Mouse (Mus musculus): ENCODE measurements around the gene Anp32b.
A peak's percentile ranks its signal among the peaks of the same experiment; 100 is the strongest.

Gene Anp32b

GRCm38 (mm10) chr4:46452855-46453719 is 2.4 kb downstream of the Anp32b start:
- DNase-seq (ENCODE audit: low spot score) = no peak

- DNase-seq (ENCODE audit: low spot score) = no peak
These were observed 3.6 kb downstream of the Anp32b start for GRCm38 (mm10) chr4:46454097-46454864.

GRCm38 (mm10) chr4:46456762-46457161 is 6.1 kb downstream of the Anp32b start:
- DNase-seq (ENCODE audit: low spot score) = no peak

- no peak for DNase-seq (ENCODE audit: low spot score)
These were observed 6.5 kb downstream of the Anp32b start for GRCm38 (mm10) chr4:46457186-46457585.

- DNase-seq (ENCODE audit: low spot score) = no peak
These were observed 7.7 kb downstream of the Anp32b start for GRCm38 (mm10) chr4:46458411-46458810.

- no peak for DNase-seq (ENCODE audit: low spot score)
These were observed 12.6 kb downstream of the Anp32b start for GRCm38 (mm10) chr4:46463130-46463830.

- no peak for DNase-seq (ENCODE audit: low spot score)
These were observed 15.0 kb downstream of the Anp32b start for GRCm38 (mm10) chr4:46465740-46466139.

GRCm38 (mm10) chr4:46475101-46475500 is 24.4 kb downstream of the Anp32b start:
- DNase-seq (ENCODE audit: low spot score) = no peak

- DNase-seq (ENCODE audit: low spot score) = no peak
These were observed 28.4 kb downstream of the Anp32b start for GRCm38 (mm10) chr4:46479081-46479480.

GRCm38 (mm10) chr4:46485696-46486417 is 35.2 kb downstream of the Anp32b start:
- peak; percentile 29 for DNase-seq (ENCODE audit: low spot score)

GRCm38 (mm10) chr4:46487348-46487747 is 36.6 kb downstream of the Anp32b start:
- no peak for DNase-seq (ENCODE audit: low spot score)

- DNase-seq (ENCODE audit: low spot score) = peak; percentile 86
These were observed 38.6 kb downstream of the Anp32b start, which contains the start of gene Nans for GRCm38 (mm10) chr4:46489028-46489925. Gene Nans, plus strand, starts transcription at chr4:46489248.

GRCm38 (mm10) chr4:46493071-46493470 is 42.4 kb downstream of the Anp32b start:
- DNase-seq (ENCODE audit: low spot score) = no peak

- DNase-seq (ENCODE audit: low spot score) = no peak
These were observed 44.8 kb downstream of the Anp32b start for GRCm38 (mm10) chr4:46495543-46495942.

GRCm38 (mm10) chr4:46497286-46497892 is 46.7 kb downstream of the Anp32b start:
- DNase-seq (ENCODE audit: low spot score) = peak; percentile 80

GRCm38 (mm10) chr4:46498511-46498910 is 47.8 kb downstream of the Anp32b start:
- no peak for DNase-seq (ENCODE audit: low spot score)

- no peak for DNase-seq (ENCODE audit: low spot score)
These were observed 48.3 kb downstream of the Anp32b start for GRCm38 (mm10) chr4:46498976-46499375.

- no peak for DNase-seq (ENCODE audit: low spot score)
These were observed 52.2 kb downstream of the Anp32b start for GRCm38 (mm10) chr4:46502606-46503502.

GRCm38 (mm10) chr4:46503881-46504280 is 53.2 kb downstream of the Anp32b start:
- no peak for DNase-seq (ENCODE audit: low spot score)
